Mouse (Mus musculus): ENCODE measurements around the gene Grk6.
A peak's percentile ranks its signal among the peaks of the same experiment; 100 is the strongest.

Grk6 gene

DNA sequence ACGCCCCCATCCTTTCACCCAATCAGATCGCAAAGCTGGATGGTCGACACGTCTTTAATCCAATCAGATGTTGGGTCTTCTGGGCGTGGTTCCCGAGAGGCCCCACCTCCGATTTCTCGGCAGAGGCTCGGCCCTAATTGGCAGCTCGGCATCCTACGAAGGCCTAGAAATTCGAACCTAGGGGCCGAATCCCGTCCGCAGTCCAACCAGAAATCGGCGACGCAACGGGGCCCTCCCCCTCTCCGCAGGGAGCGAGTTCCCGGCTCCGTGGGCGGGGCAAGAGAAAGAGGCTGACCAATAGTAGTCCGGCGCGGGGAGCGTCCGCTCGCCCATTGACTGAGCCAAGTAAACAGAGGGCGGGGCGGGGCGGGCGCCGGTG, at the start of gene Grk6:
Gene Grk6, plus strand, starts transcription at position 136 of the 379 bp plus-strand sequence.
- peak; percentile 99 for DNase-seq (ENCODE audit: low read depth, low spot score)

DNA sequence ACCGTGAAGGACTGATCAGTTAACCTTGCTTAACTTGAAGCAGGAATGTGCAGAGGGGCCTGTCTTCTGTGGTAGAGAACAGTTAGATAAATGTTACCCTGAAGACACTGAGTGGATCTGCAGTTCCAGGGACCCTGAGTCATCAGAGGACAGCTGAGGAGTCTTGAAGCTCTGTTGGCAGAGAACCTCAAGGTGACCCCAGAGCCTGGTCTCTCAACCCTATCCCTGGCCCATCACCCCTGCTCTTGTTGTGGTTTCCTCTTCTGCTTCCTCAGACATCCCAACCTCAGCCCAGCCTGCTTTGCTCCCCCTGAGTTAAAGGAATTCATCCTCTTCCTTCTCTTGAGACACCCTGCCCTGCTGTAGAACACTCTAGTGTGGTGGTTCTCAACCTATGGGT, 46.8 kb upstream of the Grk6 start, which contains the start of gene Slc34a1:
Gene Slc34a1, plus strand, starts transcription at position 100 of the 400 bp plus-strand sequence.
- DNase-seq (ENCODE audit: low read depth, low spot score) = no peak

DNA sequence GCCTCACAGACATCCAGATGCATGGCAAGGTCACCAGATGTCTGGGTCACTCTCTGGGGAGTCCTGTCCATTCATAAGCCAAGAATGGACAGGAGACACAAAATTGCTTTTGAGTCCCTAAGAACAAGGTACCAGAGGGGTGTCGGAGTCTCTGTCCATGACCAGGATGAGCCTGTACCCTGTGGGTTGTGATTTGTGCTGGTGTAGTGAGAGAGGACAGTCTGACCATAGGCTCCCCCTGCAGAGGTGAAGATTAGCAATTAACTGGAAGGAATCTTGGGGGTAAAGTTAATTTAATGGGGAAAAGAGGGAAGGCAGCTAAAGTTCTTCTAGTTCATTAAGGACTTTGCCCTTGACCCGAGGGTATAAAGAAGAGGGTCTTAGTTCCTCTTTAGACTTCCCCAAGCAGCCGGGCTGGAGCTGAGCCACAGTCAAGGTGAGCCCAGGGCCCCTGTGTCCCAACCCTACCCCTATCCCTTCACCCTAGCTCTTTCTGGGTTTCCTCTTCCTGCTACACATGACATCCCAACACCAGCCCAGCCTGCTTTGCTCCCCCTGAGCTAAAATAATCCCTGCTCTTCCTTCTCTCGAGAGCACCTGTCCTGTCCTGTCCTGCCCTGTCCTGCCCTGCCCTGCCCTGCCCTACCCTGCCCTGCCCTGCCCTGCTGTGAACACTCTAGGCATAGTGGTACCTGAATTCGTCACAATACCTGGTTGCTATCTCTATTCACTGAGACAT, 45.4 kb upstream of the Grk6 start:
- DNase-seq (ENCODE audit: low read depth, low spot score) = no peak

DNA sequence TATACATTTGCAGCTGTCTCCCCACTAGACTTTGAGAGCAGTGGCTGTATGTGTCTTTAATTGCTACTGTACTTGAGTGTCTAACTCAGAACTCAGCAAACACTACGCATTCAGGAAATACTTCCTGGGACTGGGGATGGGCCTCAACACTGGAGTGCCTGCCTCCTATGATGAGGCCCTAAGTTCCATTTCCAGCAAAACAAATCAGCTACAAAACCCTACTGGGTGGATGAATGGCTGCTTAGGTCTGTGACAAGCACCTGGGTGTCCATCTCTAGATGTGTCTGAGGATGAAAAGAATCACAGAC, 44.9 kb upstream of the Grk6 start:
- DNase-seq (ENCODE audit: low read depth, low spot score) = no peak

DNA sequence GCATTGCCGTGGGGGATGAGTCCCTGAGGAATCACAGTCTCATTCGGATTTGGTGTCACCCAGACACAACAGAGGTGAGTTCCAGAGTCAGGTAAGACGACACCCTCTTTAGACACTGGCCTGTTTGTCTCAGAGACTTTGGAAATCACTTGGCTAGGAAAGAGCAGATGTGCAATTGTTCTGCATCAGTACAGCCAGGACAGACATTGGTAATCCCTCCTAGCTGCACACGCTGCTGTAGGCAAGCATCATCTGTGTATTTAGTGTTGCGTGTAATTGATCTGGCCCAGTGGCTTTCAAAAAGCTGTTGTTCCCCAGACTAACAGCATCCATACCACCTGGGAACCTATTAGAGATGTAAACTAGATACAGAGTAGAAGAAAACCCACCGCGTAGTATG, 41.6 kb upstream of the Grk6 start:
- no peak for DNase-seq (ENCODE audit: low read depth, low spot score)

DNA sequence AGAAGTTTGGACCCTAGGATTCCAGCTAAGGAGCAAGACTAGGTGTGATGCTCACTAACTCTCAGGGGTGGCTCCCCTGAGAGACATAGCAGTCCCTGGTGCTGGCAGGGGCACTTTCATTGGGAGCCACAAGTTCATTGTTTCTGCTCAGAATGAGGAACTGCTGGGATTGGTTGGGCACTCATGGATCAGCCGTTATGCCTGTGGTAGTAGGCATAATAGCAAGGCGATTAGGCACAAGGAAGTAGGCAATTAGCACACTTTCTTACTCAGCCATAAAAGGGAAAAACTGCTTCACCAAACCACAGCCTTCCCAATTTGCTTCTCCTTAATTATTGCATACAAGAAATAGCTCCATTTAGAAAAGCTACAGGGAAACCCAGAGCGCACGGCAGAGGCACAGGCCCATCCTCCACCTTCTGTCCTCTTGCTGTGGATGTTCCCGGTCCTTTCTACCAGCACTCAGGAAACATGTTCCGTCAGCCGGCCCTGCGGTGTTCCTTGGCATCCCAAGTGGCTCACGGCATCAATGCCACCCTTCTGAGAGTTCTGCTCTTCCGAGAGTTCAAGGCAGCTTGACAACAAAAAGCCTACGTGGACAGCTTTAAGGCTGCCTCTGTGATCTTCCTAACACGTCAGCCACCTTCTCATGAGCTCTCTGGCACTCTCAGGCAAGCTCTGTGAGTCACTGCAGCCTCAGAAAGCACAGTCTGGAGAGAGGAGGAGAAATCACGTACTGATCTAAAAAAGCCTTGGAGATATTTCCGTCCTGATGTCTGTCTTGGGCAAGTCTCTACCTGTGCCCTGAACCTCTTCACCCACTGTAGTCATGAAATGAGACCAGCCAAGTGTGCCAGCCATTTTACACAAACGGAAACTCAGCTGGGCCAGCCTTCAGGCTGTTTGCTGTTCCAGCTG, 40.7 kb upstream of the Grk6 start:
- no peak for DNase-seq (ENCODE audit: low read depth, low spot score)

DNA sequence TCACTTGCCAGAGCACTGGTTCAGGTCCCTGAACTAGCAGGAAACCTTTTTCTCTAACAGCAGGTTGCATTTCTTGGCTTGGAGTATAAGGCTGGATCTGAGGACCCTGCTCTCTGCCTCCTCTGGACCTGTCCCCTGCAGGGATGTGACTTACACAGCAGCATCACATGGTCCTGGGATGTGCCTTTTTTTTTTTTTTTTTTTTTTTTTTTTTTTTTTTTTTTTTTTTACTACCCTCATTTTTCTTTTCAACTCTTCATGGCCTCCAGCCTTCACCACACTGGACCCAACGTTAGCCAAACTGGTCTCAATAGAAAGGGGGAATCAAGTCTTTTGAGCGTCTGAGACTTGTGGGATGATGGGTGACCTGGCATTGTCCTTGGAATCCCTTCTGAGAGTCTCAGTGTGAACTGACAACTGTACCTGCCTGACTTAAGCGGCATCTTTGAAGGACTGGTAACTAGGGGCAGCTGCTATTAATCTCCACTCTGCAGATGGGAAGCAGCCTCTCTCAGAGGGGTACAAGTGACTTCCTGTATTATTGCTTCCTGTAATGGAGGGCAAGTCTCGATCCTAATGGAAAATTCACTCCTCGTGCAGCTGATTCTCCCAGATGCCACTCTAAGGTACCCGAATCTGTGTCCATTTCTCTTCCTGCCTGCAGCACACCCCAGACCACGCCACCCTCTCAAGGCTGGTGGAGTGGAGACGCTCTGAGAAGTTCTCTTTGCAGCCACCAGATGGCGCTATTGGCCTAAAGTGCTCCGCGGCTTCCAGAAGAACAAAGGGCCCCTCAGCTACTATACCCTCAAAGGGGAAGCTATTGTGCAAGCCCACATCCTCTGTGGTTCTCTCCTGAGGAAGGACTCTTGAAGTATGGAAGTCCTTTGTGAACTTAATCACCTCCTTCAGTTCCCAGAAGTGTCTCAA, 39.8 kb upstream of the Grk6 start:
- peak; percentile 84 for DNase-seq (ENCODE audit: low read depth, low spot score)

DNA sequence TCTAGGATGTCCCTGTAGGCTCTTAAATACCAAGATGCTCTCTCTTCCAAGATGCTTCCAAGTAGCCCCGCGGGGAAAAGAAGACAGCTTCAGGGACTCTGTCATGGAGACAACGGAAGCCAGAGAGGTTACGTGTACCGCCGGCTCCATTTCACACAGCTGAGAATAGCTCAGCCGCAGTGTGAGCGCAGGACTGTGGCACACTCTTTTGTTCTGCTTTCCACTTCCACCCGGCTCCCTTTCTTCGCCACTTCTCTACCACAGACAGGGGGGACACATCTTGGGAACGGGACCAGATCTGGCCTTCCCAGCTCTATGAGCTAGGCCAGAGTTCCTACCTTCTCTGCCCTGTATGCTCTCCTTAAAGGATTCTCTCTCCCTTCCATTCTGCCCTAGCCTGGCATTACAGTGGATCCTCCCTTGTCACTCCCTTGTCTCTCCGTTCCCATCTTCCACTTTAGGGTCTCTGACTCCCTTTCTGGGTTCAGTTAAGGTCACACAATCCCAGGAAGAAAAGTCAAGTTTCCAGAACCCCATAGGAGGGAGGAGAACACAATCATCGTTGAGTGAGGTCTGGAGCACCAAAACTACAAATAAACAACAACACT, 39.0 kb upstream of the Grk6 start:
- no peak for DNase-seq (ENCODE audit: low read depth, low spot score)

DNA sequence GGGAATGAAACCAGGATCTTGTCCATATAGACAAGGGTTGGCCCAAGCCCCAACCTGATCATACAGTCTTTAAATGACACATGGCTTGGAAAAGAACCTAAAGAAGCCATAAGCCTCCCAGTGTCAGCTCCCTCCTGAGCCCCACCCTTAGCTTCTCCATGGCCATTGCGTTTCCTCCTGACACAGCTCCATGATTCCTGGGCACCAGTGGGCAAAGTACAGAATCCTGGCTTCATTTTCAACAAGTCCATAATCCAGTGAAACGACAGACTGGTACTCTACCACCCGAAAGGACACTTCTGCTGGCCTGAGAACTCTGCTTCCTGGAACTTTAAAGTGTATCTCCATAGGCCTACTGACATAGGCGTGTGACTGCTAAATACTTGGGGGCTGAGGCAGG, 37.5 kb upstream of the Grk6 start:
- DNase-seq (ENCODE audit: low read depth, low spot score) = no peak

DNA sequence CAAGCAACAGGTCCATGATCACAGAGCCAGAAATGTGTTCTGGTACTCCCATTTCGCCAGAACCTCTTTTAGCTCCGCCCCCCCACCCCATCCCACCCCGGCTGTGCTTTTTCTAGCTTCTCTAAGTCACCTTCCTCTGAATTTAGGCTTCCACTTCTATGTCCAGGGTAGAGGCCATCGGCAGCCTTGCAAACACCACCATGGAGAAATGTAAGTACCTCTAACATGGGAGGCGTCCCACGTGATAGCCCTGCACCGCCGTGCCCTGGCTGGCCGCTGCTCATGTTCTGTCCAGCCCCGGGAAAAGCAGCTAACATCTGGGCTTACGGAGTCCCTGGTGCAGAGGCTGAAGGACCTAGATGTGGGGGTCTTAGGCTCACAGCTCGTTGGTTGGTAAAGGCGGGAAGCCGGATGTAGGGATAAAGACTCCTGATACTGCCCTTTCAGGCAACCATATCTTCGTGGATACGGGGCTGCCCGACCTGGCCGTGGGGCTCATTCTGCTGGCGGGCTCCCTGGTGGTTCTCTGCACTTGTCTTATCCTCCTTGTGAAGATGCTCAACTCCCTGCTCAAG, 36.2 kb upstream of the Grk6 start:
- no peak for DNase-seq (ENCODE audit: low read depth, low spot score)

DNA sequence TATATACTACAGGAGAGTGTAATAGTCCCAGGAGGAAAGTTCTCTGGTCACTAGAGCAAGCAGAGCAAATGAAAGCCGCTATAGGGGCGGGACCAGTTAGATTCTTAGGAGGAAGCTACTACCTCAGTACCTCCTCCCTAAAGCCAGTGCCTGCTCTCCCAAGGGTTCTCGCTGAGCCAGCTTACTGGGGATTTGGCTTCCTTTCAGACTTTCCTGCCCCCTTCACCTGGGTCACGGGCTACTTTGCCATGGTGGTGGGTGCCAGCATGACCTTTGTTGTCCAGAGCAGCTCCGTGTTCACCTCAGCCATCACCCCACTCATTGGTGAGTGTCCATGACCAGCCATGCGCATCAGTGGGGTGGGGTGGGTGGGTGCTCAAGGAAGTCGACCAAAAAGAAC, 33.0 kb upstream of the Grk6 start:
- no peak for DNase-seq (ENCODE audit: low read depth, low spot score)

DNA sequence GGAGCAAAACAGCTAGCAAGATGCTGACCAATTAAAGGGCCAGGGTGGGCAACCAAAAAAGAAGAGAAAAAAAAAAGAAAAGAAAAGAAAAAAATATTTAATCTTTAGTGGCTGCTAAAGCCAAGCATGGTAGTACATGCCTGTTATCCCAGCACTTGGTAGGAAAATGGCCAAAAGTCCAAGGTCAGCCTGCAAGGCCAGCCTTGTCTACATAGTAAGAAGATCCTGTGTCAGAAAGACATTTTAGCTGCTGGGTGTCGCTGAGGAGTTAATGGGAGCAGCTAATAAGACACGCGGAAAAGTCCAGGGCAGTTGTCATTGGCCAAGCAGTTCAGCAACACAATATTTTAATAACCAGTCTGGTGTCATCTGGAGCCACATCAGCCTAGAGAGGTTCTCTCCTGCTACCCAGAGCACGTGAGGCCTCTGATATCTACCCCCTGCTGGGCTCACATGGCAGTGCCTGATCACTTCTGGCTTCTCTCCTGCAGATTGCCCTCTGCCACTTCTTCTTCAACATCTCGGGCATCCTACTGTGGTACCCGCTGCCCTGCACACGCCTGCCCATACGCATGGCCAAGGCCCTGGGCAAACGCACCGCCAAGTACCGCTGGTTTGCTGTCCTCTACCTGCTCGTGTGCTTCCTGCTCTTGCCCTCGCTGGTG, 32.1 kb upstream of the Grk6 start:
- DNase-seq (ENCODE audit: low read depth, low spot score) = no peak

DNA sequence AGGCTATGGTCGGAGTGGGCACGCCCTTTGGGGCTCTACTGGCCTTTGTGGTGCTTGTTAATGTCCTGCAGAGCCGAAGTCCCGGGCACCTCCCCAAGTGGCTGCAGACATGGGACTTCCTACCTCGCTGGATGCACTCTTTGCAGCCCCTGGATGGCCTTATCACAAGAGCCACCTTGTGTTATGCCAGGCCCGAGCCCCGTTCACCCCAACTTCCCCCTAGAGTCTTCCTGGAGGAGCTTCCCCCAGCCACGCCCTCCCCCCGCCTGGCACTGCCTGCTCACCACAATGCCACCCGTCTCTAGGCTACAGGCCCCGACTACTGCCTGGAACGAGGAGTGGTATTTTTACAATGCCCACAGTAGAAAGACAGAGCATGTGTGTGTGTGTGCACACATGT, 31.5 kb upstream of the Grk6 start:
- DNase-seq (ENCODE audit: low read depth, low spot score) = no peak

DNA sequence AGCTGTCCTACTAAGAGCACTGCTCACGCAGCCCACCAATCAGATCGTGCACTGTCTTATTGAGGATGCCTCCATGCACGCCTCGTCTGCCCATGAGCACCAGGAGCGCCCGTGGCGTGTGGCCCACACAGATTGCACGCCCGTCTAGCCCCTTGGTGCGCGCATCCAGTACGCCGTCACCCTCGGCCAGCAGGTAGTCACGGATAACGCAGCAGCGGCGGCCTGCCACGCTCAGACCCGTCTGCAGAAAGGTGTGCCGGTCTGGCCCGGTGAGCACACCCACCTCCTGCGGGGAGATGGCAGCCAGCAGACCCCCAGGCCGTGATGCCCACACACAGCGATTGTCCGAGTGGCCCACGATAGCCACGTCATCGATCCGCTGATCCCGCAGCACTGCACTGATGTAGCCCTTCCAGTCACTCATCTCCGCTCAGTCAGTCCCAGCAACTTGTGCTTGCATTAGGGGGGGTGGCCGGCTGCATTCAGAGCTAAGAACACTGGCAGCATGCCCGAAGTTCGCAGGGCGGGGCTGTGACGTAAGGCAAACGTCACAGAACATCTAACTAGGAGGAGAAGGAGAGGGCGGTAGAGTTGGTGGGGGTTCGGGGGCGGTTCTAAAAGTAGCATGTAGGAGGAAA, 30.0 kb upstream of the Grk6 start, which contains the start of gene Pfn3:
Gene Pfn3, minus strand, starts transcription at position 490 of the 638 bp plus-strand sequence.
- no peak for DNase-seq (ENCODE audit: low read depth, low spot score)

DNA sequence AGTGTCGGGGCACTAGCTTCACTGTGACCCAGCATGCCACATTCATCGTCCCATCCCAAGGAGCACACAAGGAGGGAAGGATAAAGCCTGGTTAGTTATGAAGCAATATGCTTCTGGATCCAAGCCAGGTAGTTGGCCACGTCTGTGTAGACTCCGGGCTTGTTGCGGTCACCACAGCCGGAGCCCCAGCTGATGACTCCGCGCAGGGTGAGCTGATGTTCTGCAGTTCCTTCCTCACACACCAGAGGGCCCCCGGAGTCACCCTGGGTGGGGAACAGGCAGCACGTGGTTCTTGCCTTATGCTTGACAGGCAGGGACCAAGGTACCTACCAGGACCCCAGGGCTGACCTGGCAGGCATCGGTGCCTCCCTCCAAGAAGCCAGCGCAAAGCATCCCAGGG, 26.9 kb upstream of the Grk6 start:
- DNase-seq (ENCODE audit: low read depth, low spot score) = peak; percentile 92

DNA sequence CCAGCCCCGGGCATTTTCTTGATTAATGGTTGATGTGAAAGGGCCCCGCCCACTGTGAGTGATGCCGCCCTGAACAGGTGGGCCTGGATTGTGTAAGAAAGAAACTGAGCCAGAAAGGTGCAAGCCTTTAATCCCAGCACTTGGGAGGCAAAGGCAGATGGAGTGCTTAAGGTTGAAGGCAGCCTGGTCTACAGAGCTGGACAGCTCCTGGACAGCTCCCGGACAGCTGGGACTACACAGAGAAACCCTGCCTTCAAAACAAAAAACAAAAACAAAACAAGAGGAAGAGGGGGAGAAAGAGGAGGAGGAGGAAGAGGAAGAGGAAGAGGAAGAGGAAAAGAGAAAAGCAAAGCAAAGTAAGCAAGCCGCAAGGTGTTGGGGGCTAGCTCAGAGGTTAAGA, 25.7 kb upstream of the Grk6 start:
- no peak for DNase-seq (ENCODE audit: low read depth, low spot score)

DNA sequence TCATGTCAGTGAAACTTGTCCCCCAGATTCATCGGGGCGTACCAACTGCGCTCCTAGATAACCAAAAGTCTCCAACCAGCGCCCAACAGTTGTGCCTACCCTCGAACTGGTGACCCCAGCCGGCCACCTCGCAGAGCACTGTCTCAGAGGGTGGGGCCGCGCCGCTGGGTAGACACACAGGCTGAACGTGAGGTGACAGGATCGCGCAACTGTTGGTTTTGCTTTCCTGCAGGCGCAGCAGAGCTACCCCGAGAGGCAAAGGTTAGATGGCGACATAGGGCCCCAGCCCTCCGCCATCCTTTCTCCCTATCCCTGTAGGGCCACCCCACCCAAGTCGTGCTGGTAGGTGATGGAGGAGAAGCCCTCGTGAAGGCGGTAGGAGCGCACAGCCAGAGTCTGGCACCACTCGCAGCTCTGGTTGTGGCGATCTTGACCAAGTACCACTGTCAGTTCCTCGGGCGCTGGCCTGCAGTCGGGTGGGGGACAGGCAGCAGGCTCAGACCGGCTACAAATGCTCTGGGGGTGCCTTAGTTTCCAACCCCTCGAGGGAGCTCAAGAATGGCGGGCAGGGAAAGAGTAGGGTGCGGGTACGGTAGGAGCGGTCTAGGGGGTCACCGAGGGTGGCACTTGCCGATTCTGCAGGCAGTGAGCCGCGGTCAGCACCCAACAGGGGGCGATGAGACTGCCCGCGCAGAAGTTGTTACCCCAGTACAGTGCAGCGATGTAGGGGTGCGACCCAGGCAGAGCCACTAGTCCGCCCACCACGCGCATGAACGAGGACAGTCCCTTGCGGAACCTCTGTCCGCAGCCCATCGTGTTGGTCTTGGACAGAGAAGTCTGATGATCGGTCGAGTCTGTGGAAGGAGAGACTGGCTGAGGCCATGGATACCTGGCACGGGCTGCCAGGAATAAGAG, 24.6 kb upstream of the Grk6 start:
- DNase-seq (ENCODE audit: low read depth, low spot score) = no peak

DNA sequence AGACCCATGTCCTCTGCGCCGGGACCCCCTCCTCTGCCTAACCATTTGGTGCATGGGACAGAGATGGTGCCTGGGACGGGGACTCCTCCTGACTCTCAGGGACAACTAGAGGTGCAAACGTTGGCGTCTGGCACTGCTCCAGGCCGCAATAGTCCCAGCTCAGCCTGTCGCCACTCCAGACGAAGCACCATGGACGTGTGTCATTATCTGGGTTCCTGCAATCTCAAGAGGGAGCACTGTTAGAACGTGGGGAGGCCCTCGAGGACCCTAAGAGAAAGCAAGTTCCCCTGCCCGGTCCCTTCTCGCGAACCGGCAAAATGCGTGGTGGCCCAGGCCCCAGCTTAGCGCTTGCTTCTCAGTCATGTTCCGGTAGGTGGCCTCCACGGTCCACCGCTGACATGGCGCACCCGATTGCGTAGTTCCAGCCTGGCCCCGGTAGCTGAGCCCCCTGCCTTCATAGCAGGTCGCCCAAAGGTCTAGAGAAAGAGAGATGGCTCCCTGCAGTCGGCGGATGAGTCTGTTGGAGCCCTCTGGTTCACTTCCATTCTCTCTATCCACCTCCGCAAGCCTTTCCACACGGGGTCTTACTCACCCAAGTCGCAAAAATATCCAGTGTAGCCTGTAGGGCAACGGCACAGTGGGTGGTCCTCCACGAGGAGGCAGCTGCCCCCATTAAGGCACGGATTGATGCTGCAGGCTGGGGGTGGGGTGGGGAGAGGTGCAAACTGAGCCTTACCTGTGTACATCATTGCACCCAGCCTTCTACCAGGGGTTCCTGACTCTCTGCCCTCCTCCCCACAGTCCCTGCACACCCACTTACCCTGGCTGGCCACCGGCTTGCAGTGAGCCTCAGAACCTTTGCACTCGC, 23.7 kb upstream of the Grk6 start:
- peak; percentile 71 for DNase-seq (ENCODE audit: low read depth, low spot score)
